Mouse (Mus musculus): Measurements from ENCODE around the gene Syngr1.

DNA sequence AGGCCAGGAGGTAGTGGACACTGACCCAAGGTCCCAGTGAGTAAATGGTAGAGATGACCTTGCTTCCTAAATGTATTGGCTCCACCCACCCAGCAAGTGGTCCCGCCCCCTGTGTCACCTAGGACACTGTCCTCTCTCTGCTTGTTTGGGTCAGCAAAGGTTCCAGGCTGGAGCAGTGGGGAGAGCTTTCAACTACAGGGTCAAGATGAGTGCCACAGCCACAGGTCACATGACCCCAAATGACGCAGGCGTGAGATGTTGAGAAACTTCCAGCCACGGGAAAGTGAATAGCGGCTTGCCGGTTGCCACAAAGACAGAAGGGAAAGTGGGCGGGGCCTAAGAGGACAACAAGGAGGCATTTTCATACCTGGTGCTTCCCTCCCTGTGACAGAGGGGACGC lies 26.0 kb downstream of the Syngr1 start:
- TF ChIP-seq POLR2A (IDR thresholded peaks at IDR 0.05; ENCODE audit: borderline replicate concordance, extremely low read depth, insufficient read depth, insufficient read length, poor library complexity, severe bottlenecking) (no peak), CTCF (IDR thresholded peaks at IDR 0.05; ENCODE audit: borderline replicate concordance, extremely low read depth, insufficient read depth, insufficient read length) (no peak)

Measured in brain, embryonic 14.5 days (tissue).